Mouse (Mus musculus) fat pad, adult 2 months (tissue): ENCODE measurements around the gene Gmeb1.

Experiments
- DNase-seq: peaks from one replicate; pipeline ENCODE4 v3.0.0-alpha.2; 2011; ENCODE audit warnings: low read depth, low spot score; ENCODE audit errors: extremely low read depth

Gmeb1 gene

DNA sequence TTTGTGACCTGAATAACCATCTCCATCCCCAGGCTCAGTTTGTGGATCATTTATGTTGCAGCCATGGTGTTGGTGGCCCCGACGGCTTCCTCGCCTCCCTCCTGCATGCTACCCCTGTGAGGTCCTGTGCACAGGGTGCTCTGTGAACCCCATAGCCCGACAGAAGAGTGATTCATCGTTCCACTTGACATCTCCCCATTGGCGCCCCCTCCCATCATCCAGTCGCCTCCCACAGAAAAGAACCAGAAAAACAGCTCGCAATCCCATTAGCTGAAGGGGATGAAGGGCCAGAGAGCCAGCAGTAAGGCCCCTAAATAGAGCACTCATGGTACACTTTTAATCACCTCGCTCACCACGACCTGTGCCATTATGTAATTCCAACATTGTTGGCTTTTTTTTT lies 84.9 kb downstream of the Gmeb1 start:
- DNase-seq: no peak
